Comparison of ENCODE assay signal across 8 mouse cellular contexts in genomic region chr14:27115275-27115660, GRCm38 (mm10). TPM values are rescaled to one million over a fixed set of nuclear protein-coding genes. Genes with fewer than 3 reads are reported as not detected.
DNase-seq lines count a peak whose midpoint lies in the region; ATAC-seq lines count a peak whose summit lies in the region.

No protein-coding gene starts in this region.

- H3K9ac ChIP-seq in lung, embryonic 15.5 days: peak overlapping the region; percentile 49; the same call in 1 of the 2 replicates
- H3K9ac ChIP-seq in heart, embryonic 12.5 days: peak overlapping the region; percentile 74
- peak overlapping the region; percentile 69 for H3K9ac ChIP-seq in kidney, embryonic 16.5 days (replicated peaks; ENCODE audit: low read length)
- no peak overlapping the region; the same call in 1 of the 2 replicates for H3K9ac ChIP-seq in midbrain, embryonic 15.5 days

- peaks cover 40% of the 10 kb centered on the region for H3K27me3 ChIP-seq in lung, embryonic 15.5 days
- 0 out of 2 replicates have a peak, but pooled peaks cover 11% of the 10 kb centered on the region for H3K27me3 ChIP-seq in heart, embryonic 12.5 days (replicated peaks)
- H3K27me3 ChIP-seq in kidney, embryonic 16.5 days (ENCODE audit: insufficient read depth, low read length): peaks cover 11% of the 10 kb centered on the region; the same call in 1 of the 2 replicates
- H3K27me3 ChIP-seq in midbrain, embryonic 15.5 days (replicated peaks): peaks cover 33% of the 10 kb centered on the region

- ATAC-seq in lung, embryonic 15.5 days (ENCODE audit: borderline replicate concordance, extremely low read depth, low FRiP score, low TSS enrichment): no peak
- ATAC-seq in heart, embryonic 12.5 days (ENCODE audit: insufficient number of reproducible peaks, low FRiP score): no peak
- ATAC-seq in kidney, embryonic 16.5 days (ENCODE audit: low FRiP score, low TSS enrichment): no peak
- no peak for ATAC-seq in midbrain, embryonic 15.5 days (replicated peaks)

- peaks cover 5% of the 10 kb centered on the region; the same call in 1 of the 2 replicates for H3K4me1 ChIP-seq in lung, embryonic 15.5 days
- H3K4me1 ChIP-seq in heart, embryonic 12.5 days (replicated peaks): peaks cover 21% of the 10 kb centered on the region
- H3K4me1 ChIP-seq in kidney, embryonic 16.5 days (ENCODE audit: insufficient read depth, low read length): peaks cover 8% of the 10 kb centered on the region; the same call in 1 of the 2 replicates
- H3K4me1 ChIP-seq in midbrain, embryonic 15.5 days: peaks cover 12% of the 10 kb centered on the region

- H3K27ac ChIP-seq in lung, embryonic 15.5 days: no peak overlapping the region
- H3K27ac ChIP-seq in heart, embryonic 12.5 days (ENCODE audit: poor library complexity, severe bottlenecking): no peak overlapping the region
- H3K27ac ChIP-seq in kidney, embryonic 16.5 days (ENCODE audit: low read length): no peak overlapping the region
- H3K27ac ChIP-seq in midbrain, embryonic 15.5 days: no peak overlapping the region

- H3K4me2 ChIP-seq in lung, embryonic 15.5 days: peak overlapping the region; percentile 100
- H3K4me2 ChIP-seq in heart, embryonic 12.5 days: peak overlapping the region; percentile 88
- peak overlapping the region; percentile 98 for H3K4me2 ChIP-seq in kidney, embryonic 16.5 days (replicated peaks; ENCODE audit: low read depth, low read length)
- peak overlapping the region; percentile 98 for H3K4me2 ChIP-seq in midbrain, embryonic 15.5 days

- no peaks in the 10 kb centered on the region for H3K9me3 ChIP-seq in lung, embryonic 15.5 days
- H3K9me3 ChIP-seq in heart, embryonic 12.5 days (replicated peaks): no peaks in the 10 kb centered on the region
- no peaks in the 10 kb centered on the region for H3K9me3 ChIP-seq in kidney, embryonic 16.5 days (ENCODE audit: low read length)
- no peaks in the 10 kb centered on the region for H3K9me3 ChIP-seq in midbrain, embryonic 15.5 days

- no peak for DNase-seq in lung, postnatal 10 days
- no peak for DNase-seq in thymus, postnatal 4 days
- DNase-seq in spleen, postnatal 10 days (ENCODE audit: low spot score in 2 of 2): no peak
- no peak for DNase-seq in layer of hippocampus, postnatal 36 days

- peak overlapping the region; percentile 57 for H3K4me3 ChIP-seq in lung, embryonic 15.5 days
- peak overlapping the region; percentile 68 for H3K4me3 ChIP-seq in heart, embryonic 12.5 days
- H3K4me3 ChIP-seq in kidney, embryonic 16.5 days (ENCODE audit: low read length): peak overlapping the region; percentile 63
- H3K4me3 ChIP-seq in midbrain, embryonic 15.5 days: peak overlapping the region; percentile 47

- WGBS in lung, embryonic 15.5 days: 16% methylated on average over 11 of the region's 11 CpGs
- 14% methylated on average over 11 of the region's 11 CpGs for WGBS in heart, embryonic 12.5 days
- WGBS in kidney, embryonic 16.5 days: 11% methylated on average over 11 of the region's 11 CpGs
- 22% methylated on average over 11 of the region's 11 CpGs for WGBS in midbrain, embryonic 15.5 days

- H3K36me3 ChIP-seq in lung, embryonic 15.5 days: no peaks in the 10 kb centered on the region
- H3K36me3 ChIP-seq in heart, embryonic 12.5 days: no peaks in the 10 kb centered on the region
- H3K36me3 ChIP-seq in kidney, embryonic 16.5 days (ENCODE audit: insufficient read depth, low read length): no peaks in the 10 kb centered on the region
- H3K36me3 ChIP-seq in midbrain, embryonic 15.5 days (replicated peaks): no peaks in the 10 kb centered on the region

RNA-seq across cellular contexts. Expression of gene Arhgef3, which starts 0.6 kb away (rescaled TPM):
- 9.2 and 10.9 TPM in 2 replicates for polyA plus RNA-seq in lung, embryonic 15.5 days (2015; fragmentation: Nextera tagmentation; extraction: Ambion mirVana)
- polyA plus RNA-seq in heart, embryonic 12.5 days (2016; fragmentation: Nextera tagmentation; extraction: Ambion mirVana): 17.6 and 18.9 TPM in 2 replicates
- 19.2 and 19.6 TPM in 2 replicates for polyA plus RNA-seq in kidney, embryonic 16.5 days (2015; fragmentation: Nextera tagmentation; extraction: Ambion mirVana)
- polyA plus RNA-seq in midbrain, embryonic 15.5 days (2015; fragmentation: Nextera tagmentation; extraction: Ambion mirVana): 6.3 and 6.8 TPM in 2 replicates
- total RNA-seq in layer of hippocampus, postnatal 36 days (2021): 10 to 100 TPM; 76.8 to 85.8 TPM
